Mouse (Mus musculus): ENCODE results near the gene Tpm1.

Tpm1 gene

DNA sequence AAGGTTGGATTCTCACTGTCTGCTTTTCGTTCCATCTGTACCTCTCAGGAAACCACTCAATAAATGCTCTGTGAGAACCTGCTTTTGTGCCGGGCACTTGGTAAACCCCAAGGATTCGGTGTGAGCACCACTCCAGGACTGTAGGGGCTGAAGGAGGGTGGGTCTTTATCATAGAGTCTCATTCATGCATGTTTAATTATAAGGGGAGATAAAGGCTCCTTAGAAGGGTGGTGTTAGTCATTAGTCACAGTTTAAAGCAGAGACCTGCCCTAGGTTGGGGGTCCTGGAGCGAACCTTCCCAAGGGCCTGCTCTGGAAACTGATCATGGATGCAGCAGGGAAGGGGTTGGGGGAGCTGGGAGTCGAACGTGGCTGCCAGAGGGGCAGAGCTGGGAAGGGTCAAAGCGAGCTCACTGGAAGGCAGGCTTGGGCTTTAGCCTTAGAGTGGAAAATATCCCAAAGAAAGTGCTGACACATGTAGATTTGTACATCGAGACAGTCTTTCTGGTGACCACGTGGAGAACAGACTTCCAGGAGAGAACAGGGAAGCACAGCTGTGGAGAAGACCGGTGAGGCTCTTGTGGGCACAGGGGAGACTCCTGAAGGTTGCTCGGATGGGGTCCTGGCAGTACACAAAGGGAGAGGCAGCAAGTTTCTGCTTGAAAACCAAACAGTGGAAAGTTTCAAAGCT, 60.9 kb downstream of the Tpm1 start:
- no peak for DNase-seq (ENCODE audit: low read depth, low spot score)

DNA sequence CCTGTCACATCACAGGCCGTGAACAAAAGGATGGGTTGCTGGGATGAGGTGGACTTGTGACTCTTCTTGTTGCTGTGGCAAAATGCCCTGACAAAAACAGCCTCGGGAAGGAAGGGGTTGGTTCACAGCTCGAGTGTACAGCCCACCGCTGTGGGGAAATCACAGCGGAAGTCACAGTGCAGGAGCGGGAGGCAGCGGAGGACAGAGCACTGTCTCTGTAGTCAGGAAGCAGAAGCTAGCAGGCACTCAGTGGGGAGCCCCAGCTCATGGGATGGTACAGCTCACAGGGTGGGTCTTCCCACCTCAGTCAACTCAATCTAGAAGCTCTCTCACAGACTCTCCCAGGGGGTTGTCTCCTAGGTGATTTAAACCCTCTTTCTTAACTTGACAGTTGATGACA, 63.8 kb downstream of the Tpm1 start:
- DNase-seq (ENCODE audit: low read depth, low spot score): peak; percentile 33

DNA sequence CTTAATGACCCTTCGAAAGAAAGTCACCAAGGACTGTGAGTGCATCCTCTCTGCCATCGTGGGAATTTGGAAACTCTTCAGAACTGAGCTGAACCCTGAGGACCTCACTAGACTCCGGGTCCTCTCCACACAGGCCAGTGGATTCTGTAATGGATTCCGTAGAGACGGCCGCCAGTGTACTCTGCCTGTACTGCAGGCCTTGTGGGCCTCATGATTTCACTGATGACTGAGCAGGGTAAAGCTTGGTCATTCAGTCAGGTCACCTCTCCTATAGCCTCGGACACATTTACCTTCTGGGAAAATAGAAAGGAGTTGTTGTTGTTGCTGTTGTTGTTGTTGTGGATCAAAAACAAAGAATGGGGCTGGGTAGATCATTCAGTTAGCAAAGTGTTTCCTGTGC, 67.1 kb downstream of the Tpm1 start:
- no peak for DNase-seq (ENCODE audit: low read depth, low spot score)

DNA sequence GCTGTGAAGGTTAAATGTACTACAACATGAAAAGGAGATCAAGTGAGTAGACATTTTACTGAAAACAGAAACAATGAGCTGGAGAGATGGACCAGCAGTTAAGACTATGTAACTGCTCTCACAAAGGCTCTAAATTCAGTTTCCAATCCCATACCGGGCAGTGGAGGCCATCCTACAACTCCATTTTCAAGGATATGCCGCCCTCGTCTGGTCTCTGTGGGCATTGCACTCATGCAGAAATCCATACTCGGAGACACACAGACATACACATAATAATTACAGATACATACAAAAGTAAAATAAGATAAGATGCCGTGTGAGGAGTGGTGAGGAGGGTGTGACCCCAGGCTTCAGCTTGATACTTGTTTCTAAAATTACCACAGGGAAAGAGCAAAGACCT, 68.7 kb downstream of the Tpm1 start:
- peak; percentile 75 for DNase-seq (ENCODE audit: low read depth, low spot score)

DNA sequence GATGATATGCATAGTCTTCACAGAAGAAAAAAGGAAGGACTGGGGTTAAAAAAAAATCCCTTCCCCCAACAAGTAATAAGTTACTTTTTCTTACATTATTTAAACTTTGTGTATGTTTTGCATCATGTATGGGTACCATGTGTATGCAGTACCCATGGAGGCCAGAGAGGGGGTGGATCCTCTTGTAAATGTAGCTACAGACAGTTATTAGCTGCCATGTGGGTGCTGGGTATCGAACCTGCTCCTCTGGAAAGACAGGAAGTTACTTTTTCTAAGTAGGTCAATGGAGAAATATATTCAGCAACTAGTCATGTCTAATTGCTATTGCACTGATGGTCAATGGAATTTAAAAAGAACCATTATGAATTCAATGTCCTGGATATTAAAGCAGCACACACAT, 70.7 kb downstream of the Tpm1 start:
- no peak for DNase-seq (ENCODE audit: low read depth, low spot score)

DNA sequence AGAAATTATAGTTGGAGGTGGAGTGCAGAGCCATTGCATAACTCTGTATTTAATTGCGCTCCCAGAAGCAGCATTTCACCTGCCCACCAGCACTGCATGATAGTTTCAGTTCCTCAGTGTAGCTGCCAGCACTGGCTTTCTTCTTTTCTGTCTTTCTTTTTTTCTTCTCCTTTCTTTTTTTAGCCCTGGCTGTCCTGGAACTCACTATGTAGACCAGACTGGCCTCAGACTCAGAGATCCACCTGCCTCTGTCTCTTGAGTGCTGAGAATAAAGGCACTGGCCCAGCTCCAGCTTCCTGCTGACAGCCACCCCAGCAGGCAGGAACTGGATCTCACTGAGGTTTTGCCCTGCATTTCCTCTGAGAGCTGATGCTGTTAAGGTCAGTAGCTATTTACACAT, 71.2 kb downstream of the Tpm1 start:
- no peak for DNase-seq (ENCODE audit: low read depth, low spot score)

DNA sequence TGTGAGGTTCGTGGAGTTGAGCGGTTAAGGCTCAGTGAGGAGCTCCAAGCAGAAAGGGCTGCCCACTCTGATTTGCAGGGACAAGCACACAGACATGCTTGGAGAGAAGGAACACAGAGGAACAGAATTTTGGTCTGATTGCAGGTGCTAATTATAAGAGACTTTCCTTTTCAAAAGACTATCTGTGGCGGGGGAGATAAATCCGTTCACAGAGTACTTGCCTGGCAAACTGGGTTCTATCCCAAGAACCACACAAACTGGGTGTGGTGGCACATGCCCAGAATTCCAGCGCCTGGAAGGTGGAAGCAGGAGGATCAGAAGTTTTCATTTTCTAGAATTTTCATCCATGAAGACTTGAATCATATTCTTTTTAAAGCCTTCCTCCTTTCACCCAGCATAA, 72.1 kb downstream of the Tpm1 start:
- no peak for DNase-seq (ENCODE audit: low read depth, low spot score)

DNA sequence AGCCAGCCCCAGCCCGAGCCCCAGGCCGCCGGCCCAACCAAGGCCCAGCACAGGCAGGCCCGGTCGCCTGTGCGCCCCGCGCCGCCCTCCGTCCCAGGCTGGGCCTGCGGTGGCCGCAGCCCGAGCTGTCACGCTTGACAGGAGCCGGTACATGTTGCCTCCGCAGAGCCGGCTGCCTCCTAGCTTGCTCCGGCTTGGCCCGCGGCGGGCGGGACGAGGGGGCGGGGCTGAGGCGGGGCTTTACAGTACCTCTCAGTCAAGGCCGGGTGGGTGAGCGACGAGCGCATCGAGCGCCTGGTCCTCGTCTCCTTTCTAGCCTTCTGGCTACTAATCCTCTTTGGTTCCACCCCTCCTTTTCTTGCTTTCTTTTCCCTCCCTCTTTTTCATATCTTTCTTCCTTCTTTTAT, 74.0 kb downstream of the Tpm1 start, which contains the start of gene Lactb:
Lactb (minus strand) TSS at position 246 of the 407 bp plus-strand sequence.
- peak; percentile 90 for DNase-seq (ENCODE audit: low read depth, low spot score)

DNA sequence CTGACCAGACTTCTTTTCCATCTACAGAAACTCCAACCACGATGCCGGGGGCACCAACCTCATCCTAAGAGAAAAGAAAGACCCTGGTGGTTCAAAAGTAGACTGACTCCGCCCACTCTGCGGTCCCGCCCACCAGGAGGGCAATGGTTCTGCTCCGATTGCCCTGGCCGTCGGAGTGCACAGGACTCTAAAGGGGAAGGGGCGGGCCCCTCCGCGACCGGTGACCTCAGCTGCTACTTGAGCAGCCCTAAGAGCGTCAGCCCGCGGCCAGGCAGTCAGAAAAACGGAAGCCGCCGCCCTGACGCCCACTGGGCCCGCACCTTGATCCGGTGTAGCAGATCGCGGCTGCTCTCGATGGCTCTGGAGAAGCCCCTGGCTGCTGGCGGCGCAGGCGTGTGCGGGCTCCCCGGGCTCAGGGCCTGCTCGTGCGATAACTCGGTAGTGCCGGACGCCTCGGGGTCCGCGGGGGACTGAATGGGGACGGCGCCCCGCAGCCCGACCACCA, 74.4 kb downstream of the Tpm1 start:
- DNase-seq (ENCODE audit: low read depth, low spot score): peak; percentile 90

All from CD4-positive helper T cell, adult 2 months (primary cell).